Mouse (Mus musculus) lung, postnatal 36 days (tissue): ENCODE measurements around the gene 2810459M11Rik.

ENCODE experiments used
- DNase-seq: peaks from one replicate; pipeline ENCODE4 v3.0.0; 2022; ENCODE audit warnings: mixed read lengths

Gene 2810459M11Rik

GRCm38 (mm10) chr1:86053198-86053921 lies 7.7 kb downstream of the 2810459M11Rik start:
- DNase-seq, result no peak

GRCm38 (mm10) chr1:86054943-86055342 lies 9.3 kb downstream of the 2810459M11Rik start:
- DNase-seq, result no peak

GRCm38 (mm10) chr1:86056284-86056683 lies 10.6 kb downstream of the 2810459M11Rik start:
- no peak for DNase-seq

- peak; percentile 98 for DNase-seq
Measured at GRCm38 (mm10) chr1:86058856-86059769, 13.4 kb downstream of the 2810459M11Rik start.

GRCm38 (mm10) chr1:86062523-86062922 lies 16.9 kb downstream of the 2810459M11Rik start:
- no peak for DNase-seq

- peak; percentile 94 for DNase-seq
Measured at GRCm38 (mm10) chr1:86064271-86064991, 18.8 kb downstream of the 2810459M11Rik start, which contains the start of gene Psmd1. Psmd1 (plus strand) TSS chr1:86064387.

- DNase-seq, result no peak
Measured at GRCm38 (mm10) chr1:86076565-86076964, 30.9 kb downstream of the 2810459M11Rik start.

- DNase-seq, result no peak
Measured at GRCm38 (mm10) chr1:86094413-86094812, 48.8 kb downstream of the 2810459M11Rik start.

- no peak for DNase-seq
Measured at GRCm38 (mm10) chr1:86105054-86105453, 59.4 kb downstream of the 2810459M11Rik start.
